Mouse (Mus musculus): ENCODE measurements at regions not wholly inside any gene's neighbourhood (a gene's known extent, or its start where the extent isn't known, plus 50 kb on each side); places are given as distances from the start of the nearest gene placed in this dataset.

DNA sequence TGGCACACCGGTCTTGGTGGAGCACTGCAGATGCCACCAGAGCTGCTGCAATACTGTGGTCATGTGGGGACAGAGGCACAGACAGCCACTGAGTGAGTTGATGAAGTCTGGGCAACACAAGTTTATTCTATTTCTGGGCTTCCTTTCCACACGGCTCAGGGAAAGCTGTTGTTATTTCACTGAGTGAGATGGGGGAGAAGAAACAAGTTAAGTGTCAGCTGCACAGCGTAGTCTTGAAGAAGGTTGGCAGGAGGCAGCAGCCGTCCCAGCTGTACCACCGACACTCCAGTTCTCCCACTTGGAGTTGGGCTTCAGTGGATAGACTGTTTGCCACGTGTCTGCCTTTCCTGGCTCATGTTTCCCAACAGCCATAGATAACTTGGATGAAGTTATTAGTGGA lies 216.8 kb upstream of the Camk1g start:
- no peak for DNase-seq (ENCODE audit: low spot score)
- WGBS, result 62% methylated on average over 6 of the region's 6 CpGs

DNA sequence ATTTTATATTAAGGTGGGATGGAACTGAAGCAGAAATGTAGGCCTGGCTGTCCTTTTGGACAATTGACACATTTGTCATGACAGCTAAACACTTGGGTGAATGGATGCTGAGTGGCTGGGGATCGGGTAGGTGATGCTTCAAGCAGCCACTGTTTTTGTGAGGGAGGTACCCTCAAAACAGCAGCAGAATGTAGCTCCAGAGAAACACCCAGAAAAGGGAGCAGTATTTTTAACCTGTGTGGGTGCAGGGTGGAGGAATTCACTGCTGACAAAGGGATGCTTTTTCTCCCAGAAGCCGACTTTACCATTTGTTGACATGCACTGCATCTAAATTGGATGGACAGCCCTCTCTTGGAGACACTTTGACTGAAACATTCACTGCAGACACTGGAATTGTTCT lies 213.7 kb upstream of the Camk1g start:
- DNase-seq (ENCODE audit: low spot score) (no peak), ATAC-seq (replicated peaks; ENCODE audit: low FRiP score, low TSS enrichment, low read depth) (no peak)
- Histone ChIP-seq H3K27me3 (replicated peaks; ENCODE audit: control insufficient read depth, insufficient read depth, low read length) (no peaks in the 10 kb centered on the region), H3K27ac (ENCODE audit: low read depth) (no peak overlapping the region), H3K36me3 (ENCODE audit: control insufficient read depth, insufficient read depth, low read length) (no peaks in the 10 kb centered on the region), H3K4me3 (ENCODE audit: low read depth, low read length) (no peak overlapping the region), H3K4me2 (ENCODE audit: low read length) (no peak overlapping the region), H3K4me1 (replicated peaks; ENCODE audit: control insufficient read depth, insufficient read depth, low read length) (peaks cover 13% of the 10 kb centered on the region), H3K9me3 (ENCODE audit: control insufficient read depth, low read length) (no peaks in the 10 kb centered on the region), H3K9ac (ENCODE audit: low read length) (no peak overlapping the region)
- WGBS, result 69% methylated on average over 2 of the region's 2 CpGs

More for the DNA sequence above, 216.8 kb upstream of the Camk1g start:
- H3K4me1 ChIP-seq (replicated peaks; ENCODE audit: control insufficient read depth, insufficient read depth, low read length), result peaks cover 15% of the 10 kb centered on the region; the same call in 1 of the 2 replicates
- no peak for ATAC-seq (replicated peaks; ENCODE audit: low FRiP score, low TSS enrichment, low read depth)
- no peak overlapping the region for H3K27ac ChIP-seq (ENCODE audit: low read depth)
- no peak overlapping the region for H3K9ac ChIP-seq (ENCODE audit: low read length)
- no peaks in the 10 kb centered on the region for H3K27me3 ChIP-seq (replicated peaks; ENCODE audit: control insufficient read depth, insufficient read depth, low read length)
- H3K4me3 ChIP-seq (ENCODE audit: low read depth, low read length), result no peak overlapping the region
- no peak overlapping the region for H3K4me2 ChIP-seq (ENCODE audit: low read length)
- H3K36me3 ChIP-seq (ENCODE audit: control insufficient read depth, insufficient read depth, low read length), result no peaks in the 10 kb centered on the region
- H3K9me3 ChIP-seq (ENCODE audit: control insufficient read depth, low read length), result no peaks in the 10 kb centered on the region

DNA sequence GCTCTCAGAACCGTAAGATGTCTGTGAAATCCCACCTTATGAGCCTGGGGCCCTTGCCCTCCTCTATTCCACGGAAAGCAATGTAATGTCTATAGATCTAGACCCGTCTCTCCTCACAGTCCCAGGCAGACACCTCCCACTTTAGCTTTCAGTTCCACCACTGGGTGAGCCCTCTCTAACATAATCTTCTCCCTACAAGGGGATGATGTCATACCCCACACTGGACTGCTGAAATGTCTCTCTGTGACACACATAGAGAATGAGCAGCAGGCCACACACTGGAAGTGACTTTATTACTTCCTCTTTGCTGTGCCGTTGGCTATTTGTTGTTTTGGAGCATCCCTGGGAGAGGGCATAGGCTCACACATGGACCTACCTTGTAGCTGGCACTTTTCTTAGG lies 210.3 kb upstream of the Camk1g start:
- H3K36me3 ChIP-seq (ENCODE audit: control insufficient read depth, insufficient read depth, low read length), result no peaks in the 10 kb centered on the region
- H3K4me3 ChIP-seq (ENCODE audit: low read depth, low read length), result no peak overlapping the region
- no peak overlapping the region for H3K9ac ChIP-seq (ENCODE audit: low read length)
- peaks cover 10% of the 10 kb centered on the region for H3K4me1 ChIP-seq (replicated peaks; ENCODE audit: control insufficient read depth, insufficient read depth, low read length)
- H3K9me3 ChIP-seq (ENCODE audit: control insufficient read depth, low read length), result no peaks in the 10 kb centered on the region
- H3K27me3 ChIP-seq (replicated peaks; ENCODE audit: control insufficient read depth, insufficient read depth, low read length), result no peaks in the 10 kb centered on the region
- DNase-seq (ENCODE audit: low spot score) (no peak), ATAC-seq (replicated peaks; ENCODE audit: low FRiP score, low TSS enrichment, low read depth) (no peak)
- H3K4me2 ChIP-seq (ENCODE audit: low read length), result no peak overlapping the region
- H3K27ac ChIP-seq (ENCODE audit: low read depth), result no peak overlapping the region
- WGBS, result 65% methylated on average over 4 of the region's 4 CpGs

DNA sequence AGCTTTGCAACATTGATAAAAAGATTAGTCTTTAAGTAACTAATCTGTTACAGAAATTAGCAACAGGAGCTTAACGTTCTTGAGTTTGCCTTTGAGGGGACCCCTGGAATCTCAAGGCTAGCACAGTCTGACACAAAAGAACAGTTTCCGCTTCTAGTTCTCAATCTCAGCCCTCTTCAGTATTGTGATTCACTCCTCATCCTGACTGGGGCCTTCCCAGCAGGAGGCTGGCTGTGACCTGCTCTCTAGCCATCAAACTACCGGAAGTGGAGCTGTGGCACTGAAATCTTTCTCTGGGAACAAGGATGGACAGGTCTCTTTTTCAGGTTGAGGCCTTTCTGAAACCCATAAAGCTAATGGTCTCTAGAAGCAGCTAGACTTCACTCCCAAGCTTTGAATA lies 209.6 kb upstream of the Camk1g start:
- ATAC-seq (replicated peaks; ENCODE audit: low FRiP score, low TSS enrichment, low read depth), result no peak
- H3K27ac ChIP-seq (ENCODE audit: low read depth), result no peak overlapping the region

DNA sequence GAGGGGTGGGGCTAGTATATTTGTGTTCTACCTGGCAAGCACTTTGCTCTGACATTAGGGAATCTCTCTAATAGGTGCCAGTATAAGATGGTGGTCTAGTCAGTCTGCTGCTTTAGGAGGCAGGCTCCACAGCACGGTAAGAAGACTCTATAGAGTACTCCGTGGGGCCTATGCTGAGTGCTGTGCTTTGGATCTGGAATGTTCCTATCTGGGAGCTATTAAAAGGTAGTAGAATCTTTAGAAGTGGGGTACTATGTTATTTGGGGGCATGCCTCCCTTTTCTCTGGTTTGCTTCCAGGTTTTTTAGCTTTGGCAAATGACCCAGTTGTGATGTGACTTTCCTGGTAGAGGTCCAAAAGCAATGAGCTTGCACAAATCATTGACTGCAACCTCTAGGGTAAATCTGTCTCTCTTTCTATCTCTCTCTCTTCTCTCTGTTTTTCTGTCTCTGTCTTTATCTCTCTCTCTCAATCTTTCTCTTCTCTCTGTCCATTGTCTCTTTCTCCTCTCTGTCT lies 208.6 kb upstream of the Camk1g start:
- Histone ChIP-seq H3K27me3 (replicated peaks; ENCODE audit: control insufficient read depth, insufficient read depth, low read length) (no peaks in the 10 kb centered on the region), H3K36me3 (ENCODE audit: control insufficient read depth, insufficient read depth, low read length) (no peaks in the 10 kb centered on the region), H3K9ac (ENCODE audit: low read length) (no peak overlapping the region), H3K9me3 (ENCODE audit: control insufficient read depth, low read length) (no peaks in the 10 kb centered on the region), H3K4me3 (ENCODE audit: low read depth, low read length) (no peak overlapping the region), H3K4me1 (replicated peaks; ENCODE audit: control insufficient read depth, insufficient read depth, low read length) (peaks cover 10% of the 10 kb centered on the region), H3K27ac (ENCODE audit: low read depth) (no peak overlapping the region), H3K4me2 (ENCODE audit: low read length) (no peak overlapping the region)
- 82% methylated on average over 2 of the region's 2 CpGs for WGBS
- no peak for ATAC-seq (replicated peaks; ENCODE audit: low FRiP score, low TSS enrichment, low read depth)
- DNase-seq (ENCODE audit: low spot score), result no peak

More for the DNA sequence above, 209.6 kb upstream of the Camk1g start:
- WGBS, result 77% methylated on average over 3 of the region's 3 CpGs
- Histone ChIP-seq H3K36me3 (ENCODE audit: control insufficient read depth, insufficient read depth, low read length) (no peaks in the 10 kb centered on the region), H3K4me3 (ENCODE audit: low read depth, low read length) (no peak overlapping the region), H3K4me1 (replicated peaks; ENCODE audit: control insufficient read depth, insufficient read depth, low read length) (peaks cover 10% of the 10 kb centered on the region), H3K4me2 (ENCODE audit: low read length) (no peak overlapping the region), H3K9ac (ENCODE audit: low read length) (no peak overlapping the region), H3K27me3 (replicated peaks; ENCODE audit: control insufficient read depth, insufficient read depth, low read length) (no peaks in the 10 kb centered on the region), H3K9me3 (ENCODE audit: control insufficient read depth, low read length) (no peaks in the 10 kb centered on the region)
- no peak for DNase-seq (ENCODE audit: low spot score)

DNA sequence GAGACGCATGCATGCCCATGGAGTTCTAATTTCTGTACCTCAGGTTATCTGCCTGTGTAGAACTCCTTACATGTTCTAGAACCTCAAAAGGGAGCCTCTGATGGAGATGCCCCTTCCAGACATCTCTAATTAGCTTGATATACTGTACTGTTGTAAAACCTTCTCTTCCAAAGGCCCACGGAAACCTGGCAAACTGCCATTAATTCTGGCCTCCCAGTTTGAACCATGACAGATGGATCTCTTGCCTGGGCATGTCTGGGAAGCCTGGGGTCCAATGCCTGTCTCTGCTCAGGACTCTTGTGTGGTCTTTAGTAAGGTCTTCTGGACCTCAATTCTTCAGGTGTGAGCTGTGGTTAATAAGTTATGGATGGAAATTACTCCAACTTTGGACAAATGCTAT lies 207.7 kb upstream of the Camk1g start:
- Histone ChIP-seq H3K4me1 (replicated peaks; ENCODE audit: control insufficient read depth, insufficient read depth, low read length) (peaks cover 10% of the 10 kb centered on the region), H3K27me3 (replicated peaks; ENCODE audit: control insufficient read depth, insufficient read depth, low read length) (no peaks in the 10 kb centered on the region), H3K9ac (ENCODE audit: low read length) (no peak overlapping the region), H3K36me3 (ENCODE audit: control insufficient read depth, insufficient read depth, low read length) (no peaks in the 10 kb centered on the region), H3K27ac (ENCODE audit: low read depth) (no peak overlapping the region), H3K4me3 (ENCODE audit: low read depth, low read length) (no peak overlapping the region), H3K4me2 (ENCODE audit: low read length) (no peak overlapping the region), H3K9me3 (ENCODE audit: control insufficient read depth, low read length) (no peaks in the 10 kb centered on the region)
- WGBS, result 58% methylated on average over 2 of the region's 2 CpGs
- ATAC-seq (replicated peaks; ENCODE audit: low FRiP score, low TSS enrichment, low read depth) (no peak), DNase-seq (ENCODE audit: low spot score) (no peak)

DNA sequence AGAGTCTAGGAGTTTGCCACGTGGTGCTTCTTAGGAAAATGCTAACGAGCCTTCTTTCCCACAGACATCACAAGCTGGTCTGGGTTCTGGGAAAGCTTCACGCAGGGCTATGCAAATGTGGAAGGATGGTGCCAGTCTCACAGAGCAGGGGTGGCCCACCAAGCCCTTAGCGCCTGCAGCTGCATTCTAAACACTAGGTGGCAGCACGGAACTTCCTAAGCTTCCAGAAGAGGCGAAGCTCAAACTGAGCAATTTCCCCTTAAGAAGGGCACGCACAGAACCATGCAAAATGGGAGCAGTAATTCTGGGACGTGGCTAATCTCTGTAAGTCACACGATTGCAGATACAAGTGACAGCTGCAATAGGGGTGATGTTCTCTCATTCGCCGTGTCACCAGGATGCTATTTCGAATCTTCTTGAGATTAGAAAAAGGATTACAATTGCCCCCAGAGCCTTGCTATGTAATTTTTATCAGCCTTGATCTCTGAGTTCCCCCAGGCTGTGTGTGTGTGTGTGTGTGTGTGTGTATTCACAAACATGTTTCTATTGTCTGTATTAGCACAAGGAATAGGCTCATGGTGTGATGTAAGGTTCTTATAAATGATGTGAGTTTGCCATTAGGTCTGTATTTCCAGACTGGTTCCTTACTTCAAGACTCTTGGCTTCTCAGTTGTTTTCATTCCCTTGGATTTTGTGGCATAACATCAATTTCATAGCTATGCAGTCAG lies 206.1 kb upstream of the Camk1g start:
- peak; percentile 84 for DNase-seq (ENCODE audit: low spot score)
- Histone ChIP-seq H3K9ac (ENCODE audit: low read length) (no peak overlapping the region), H3K9me3 (ENCODE audit: control insufficient read depth, low read length) (no peaks in the 10 kb centered on the region), H3K4me2 (ENCODE audit: low read length) (no peak overlapping the region), H3K27ac (ENCODE audit: low read depth) (no peak overlapping the region), H3K4me3 (ENCODE audit: low read depth, low read length) (no peak overlapping the region), H3K36me3 (ENCODE audit: control insufficient read depth, insufficient read depth, low read length) (no peaks in the 10 kb centered on the region), H3K27me3 (replicated peaks; ENCODE audit: control insufficient read depth, insufficient read depth, low read length) (no peaks in the 10 kb centered on the region), H3K4me1 (replicated peaks; ENCODE audit: control insufficient read depth, insufficient read depth, low read length) (peaks cover 10% of the 10 kb centered on the region)
- peak; percentile 84 for ATAC-seq (replicated peaks; ENCODE audit: low FRiP score, low TSS enrichment, low read depth)
- 9% methylated on average over 12 of the region's 12 CpGs for WGBS

DNA sequence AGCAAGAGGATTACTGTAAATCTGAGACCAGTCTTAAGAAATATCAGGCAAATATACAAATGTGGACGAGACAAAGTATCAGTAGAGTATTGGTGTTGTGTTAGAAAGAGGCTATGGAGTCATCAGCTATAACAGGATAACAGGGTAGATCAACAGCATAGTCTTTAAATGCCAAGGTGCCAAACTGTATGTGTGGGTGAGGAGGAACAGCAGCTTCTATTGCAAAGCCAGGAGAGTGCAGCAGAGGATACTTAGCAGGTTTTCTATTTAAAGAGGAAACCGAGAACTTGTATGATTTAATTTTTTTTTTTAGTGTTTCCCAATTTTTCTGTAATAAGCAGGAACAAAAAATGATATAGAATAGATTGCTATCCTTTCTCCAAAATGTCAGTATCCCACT lies 202.7 kb upstream of the Camk1g start:
- Histone ChIP-seq H3K9ac (ENCODE audit: low read length) (no peak overlapping the region), H3K27ac (ENCODE audit: low read depth) (no peak overlapping the region), H3K9me3 (ENCODE audit: control insufficient read depth, low read length) (no peaks in the 10 kb centered on the region), H3K4me1 (replicated peaks; ENCODE audit: control insufficient read depth, insufficient read depth, low read length) (0 out of 2 replicates have a peak, but pooled peaks cover 5% of the 10 kb centered on the region), H3K36me3 (ENCODE audit: control insufficient read depth, insufficient read depth, low read length) (no peaks in the 10 kb centered on the region), H3K4me3 (ENCODE audit: low read depth, low read length) (no peak overlapping the region), H3K4me2 (ENCODE audit: low read length) (no peak overlapping the region), H3K27me3 (replicated peaks; ENCODE audit: control insufficient read depth, insufficient read depth, low read length) (no peaks in the 10 kb centered on the region)
- 73% methylated on average over 2 of the region's 2 CpGs for WGBS
- DNase-seq (ENCODE audit: low spot score) (no peak), ATAC-seq (replicated peaks; ENCODE audit: low FRiP score, low TSS enrichment, low read depth) (no peak)

DNA sequence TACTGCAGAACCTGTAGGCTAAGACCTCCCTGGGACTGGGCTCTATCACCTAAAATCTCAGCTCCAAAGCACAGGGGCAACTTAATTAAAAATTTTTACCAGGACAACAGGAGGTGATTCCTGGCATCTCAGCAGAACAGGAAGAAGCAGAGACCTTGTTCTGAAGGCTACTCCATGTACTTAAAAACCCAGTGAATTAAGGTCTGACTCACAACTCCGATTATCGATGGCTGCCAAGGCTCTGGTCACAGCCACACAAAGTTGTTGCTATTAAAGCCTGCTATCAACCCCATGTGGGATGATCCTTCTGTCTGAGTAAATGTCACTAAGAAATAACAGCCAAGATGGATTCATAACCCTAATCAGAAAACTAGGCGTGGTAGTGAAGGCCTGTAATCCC lies 202.3 kb upstream of the Camk1g start:
- DNase-seq (ENCODE audit: low spot score), result no peak
- WGBS, result 88% methylated on average over 3 of the region's 3 CpGs
- Histone ChIP-seq H3K36me3 (ENCODE audit: control insufficient read depth, insufficient read depth, low read length) (no peaks in the 10 kb centered on the region), H3K4me1 (replicated peaks; ENCODE audit: control insufficient read depth, insufficient read depth, low read length) (0 out of 2 replicates have a peak, but pooled peaks cover 3% of the 10 kb centered on the region), H3K4me3 (ENCODE audit: low read depth, low read length) (no peak overlapping the region), H3K4me2 (ENCODE audit: low read length) (no peak overlapping the region), H3K9ac (ENCODE audit: low read length) (no peak overlapping the region), H3K27ac (ENCODE audit: low read depth) (no peak overlapping the region), H3K27me3 (replicated peaks; ENCODE audit: control insufficient read depth, insufficient read depth, low read length) (no peaks in the 10 kb centered on the region), H3K9me3 (ENCODE audit: control insufficient read depth, low read length) (no peaks in the 10 kb centered on the region)
- ATAC-seq (replicated peaks; ENCODE audit: low FRiP score, low TSS enrichment, low read depth), result no peak
